Mouse (Mus musculus): ENCODE results near the gene Hoxd9. TPM values are rescaled to one million over a fixed set of nuclear protein-coding genes. Genes with fewer than 3 reads are reported as not detected.
A peak's percentile ranks its signal among the peaks of the same experiment; 100 is the strongest.

The Hoxd9 gene
- polyA plus RNA-seq, 1 experiment, result 23.9 TPM

- no peak for TF ChIP-seq POLR2A (IDR thresholded peaks at IDR 0.05; ENCODE audit: low read depth, low read length)
- no peak; the same call in 1 of the 2 replicates for TF ChIP-seq CTCF (conservative IDR thresholded peaks at IDR 0.05; ENCODE audit: insufficient read depth, insufficient read length, low read depth, low read length)
- DNase-seq, result peak; percentile 83
- Histone ChIP-seq H3K27ac (ENCODE audit: insufficient read depth, low read depth, low read length) (peak overlapping the region; percentile 93), H3K4me3 (ENCODE audit: insufficient read depth, low read depth, low read length) (peak overlapping the region; percentile 57), H3K4me1 (ENCODE audit: control insufficient read depth, insufficient read depth, low read length) (no peaks in the 10 kb centered on the region), H3K36me3 (ENCODE audit: control insufficient read depth, insufficient read depth, low read length) (no peaks in the 10 kb centered on the region), H3K27me3 (replicated peaks; ENCODE audit: control insufficient read depth, insufficient read depth, low read length) (no peaks in the 10 kb centered on the region)
- 11% methylated on average over 16 of the region's 16 CpGs for WGBS
Observed at GRCm38 (mm10) chr2:74694066-74694465, 3.5 kb upstream of the Hoxd9 start.

- no peak for DNase-seq
- no peak overlapping the region; the same call in 1 of the 2 replicates for H3K4me3 ChIP-seq (ENCODE audit: insufficient read depth, low read depth, low read length)
- WGBS, result 48% methylated on average over 1 of the region's 1 CpGs
- no peaks in the 10 kb centered on the region for H3K4me1 ChIP-seq (ENCODE audit: control insufficient read depth, insufficient read depth, low read length)
- TF ChIP-seq CTCF (conservative IDR thresholded peaks at IDR 0.05; ENCODE audit: insufficient read depth, insufficient read length, low read depth, low read length) (no peak), POLR2A (IDR thresholded peaks at IDR 0.05; ENCODE audit: low read depth, low read length) (no peak)
- H3K27me3 ChIP-seq (replicated peaks; ENCODE audit: control insufficient read depth, insufficient read depth, low read length), result no peaks in the 10 kb centered on the region
- peak overlapping the region; percentile 21; the same call in 1 of the 2 replicates for H3K27ac ChIP-seq (ENCODE audit: insufficient read depth, low read depth, low read length)
- H3K36me3 ChIP-seq (ENCODE audit: control insufficient read depth, insufficient read depth, low read length), result no peaks in the 10 kb centered on the region
Observed at GRCm38 (mm10) chr2:74695383-74695782, 2.1 kb upstream of the Hoxd9 start.

GRCm38 (mm10) chr2:74695813-74696430 is 1.6 kb upstream of the Hoxd9 start:
- Histone ChIP-seq H3K27me3 (replicated peaks; ENCODE audit: control insufficient read depth, insufficient read depth, low read length) (no peaks in the 10 kb centered on the region), H3K4me1 (ENCODE audit: control insufficient read depth, insufficient read depth, low read length) (no peaks in the 10 kb centered on the region), H3K27ac (ENCODE audit: insufficient read depth, low read depth, low read length) (peak overlapping the region; percentile 94), H3K4me3 (ENCODE audit: insufficient read depth, low read depth, low read length) (0 out of 2 replicates have a peak overlapping the region, but pooled peaks have one; percentile 84), H3K36me3 (ENCODE audit: control insufficient read depth, insufficient read depth, low read length) (no peaks in the 10 kb centered on the region)
- DNase-seq, result peak; percentile 27
- TF ChIP-seq CTCF (conservative IDR thresholded peaks at IDR 0.05; ENCODE audit: insufficient read depth, insufficient read length, low read depth, low read length), result no peak
- no peak for TF ChIP-seq POLR2A (IDR thresholded peaks at IDR 0.05; ENCODE audit: low read depth, low read length)
- WGBS, result 44% methylated on average over 7 of the region's 7 CpGs

GRCm38 (mm10) chr2:74696442-74697335 is 838 bp upstream of the Hoxd9 start:
- Histone ChIP-seq H3K4me3 (ENCODE audit: insufficient read depth, low read depth, low read length) (peak overlapping the region; percentile 84; the same call in 1 of the 2 replicates), H3K4me1 (ENCODE audit: control insufficient read depth, insufficient read depth, low read length) (no peaks in the 10 kb centered on the region), H3K27me3 (replicated peaks; ENCODE audit: control insufficient read depth, insufficient read depth, low read length) (no peaks in the 10 kb centered on the region), H3K27ac (ENCODE audit: insufficient read depth, low read depth, low read length) (peak overlapping the region; percentile 94), H3K36me3 (ENCODE audit: control insufficient read depth, insufficient read depth, low read length) (no peaks in the 10 kb centered on the region)
- peak; percentile 61 for DNase-seq
- TF ChIP-seq CTCF (conservative IDR thresholded peaks at IDR 0.05; ENCODE audit: insufficient read depth, insufficient read length, low read depth, low read length) (no peak), POLR2A (IDR thresholded peaks at IDR 0.05; ENCODE audit: low read depth, low read length) (no peak)
- WGBS, result 40% methylated on average over 34 of the region's 34 CpGs

- 2% methylated on average over 82 of the region's 86 CpGs for WGBS
- Histone ChIP-seq H3K36me3 (ENCODE audit: control insufficient read depth, insufficient read depth, low read length) (no peaks in the 10 kb centered on the region), H3K4me1 (ENCODE audit: control insufficient read depth, insufficient read depth, low read length) (no peaks in the 10 kb centered on the region), H3K27me3 (replicated peaks; ENCODE audit: control insufficient read depth, insufficient read depth, low read length) (no peaks in the 10 kb centered on the region), H3K27ac (ENCODE audit: insufficient read depth, low read depth, low read length) (peak overlapping the region; percentile 94), H3K4me3 (ENCODE audit: insufficient read depth, low read depth, low read length) (peak overlapping the region; percentile 84)
- TF ChIP-seq POLR2A (IDR thresholded peaks at IDR 0.05; ENCODE audit: low read depth, low read length), result no peak
- TF ChIP-seq CTCF (conservative IDR thresholded peaks at IDR 0.05; ENCODE audit: insufficient read depth, insufficient read length, low read depth, low read length), result no peak
- peak; percentile 57 for DNase-seq
Observed at GRCm38 (mm10) chr2:74698201-74699052, 900 bp downstream of the Hoxd9 start.

- Histone ChIP-seq H3K4me1 (ENCODE audit: control insufficient read depth, insufficient read depth, low read length) (no peaks in the 10 kb centered on the region), H3K4me3 (ENCODE audit: insufficient read depth, low read depth, low read length) (peak overlapping the region; percentile 84), H3K36me3 (ENCODE audit: control insufficient read depth, insufficient read depth, low read length) (no peaks in the 10 kb centered on the region), H3K27ac (ENCODE audit: insufficient read depth, low read depth, low read length) (peak overlapping the region; percentile 94), H3K27me3 (replicated peaks; ENCODE audit: control insufficient read depth, insufficient read depth, low read length) (no peaks in the 10 kb centered on the region)
- 12% methylated on average over 17 of the region's 17 CpGs for WGBS
- TF ChIP-seq CTCF (conservative IDR thresholded peaks at IDR 0.05; ENCODE audit: insufficient read depth, insufficient read length, low read depth, low read length), result no peak
- TF ChIP-seq POLR2A (IDR thresholded peaks at IDR 0.05; ENCODE audit: low read depth, low read length), result no peak
- peak; percentile 46 for DNase-seq
Observed at GRCm38 (mm10) chr2:74699053-74699430, 1.5 kb downstream of the Hoxd9 start.

All from kidney, adult 2 months (tissue).